Mouse (Mus musculus) right cerebral cortex, adult 2 months (tissue): ENCODE measurements around the gene Nptx1.

Source experiments
- DNase-seq, 2 experiments: peaks; one replicate each; pipeline ENCODE4 v3.0.0; 2021 to 2022; ENCODE audit warnings: low spot score in 2 of 2

Gene Nptx1

GRCm38 (mm10) chr11:119491690-119492087 is 55.9 kb downstream of the Nptx1 start:
- DNase-seq, result no peak

DNA sequence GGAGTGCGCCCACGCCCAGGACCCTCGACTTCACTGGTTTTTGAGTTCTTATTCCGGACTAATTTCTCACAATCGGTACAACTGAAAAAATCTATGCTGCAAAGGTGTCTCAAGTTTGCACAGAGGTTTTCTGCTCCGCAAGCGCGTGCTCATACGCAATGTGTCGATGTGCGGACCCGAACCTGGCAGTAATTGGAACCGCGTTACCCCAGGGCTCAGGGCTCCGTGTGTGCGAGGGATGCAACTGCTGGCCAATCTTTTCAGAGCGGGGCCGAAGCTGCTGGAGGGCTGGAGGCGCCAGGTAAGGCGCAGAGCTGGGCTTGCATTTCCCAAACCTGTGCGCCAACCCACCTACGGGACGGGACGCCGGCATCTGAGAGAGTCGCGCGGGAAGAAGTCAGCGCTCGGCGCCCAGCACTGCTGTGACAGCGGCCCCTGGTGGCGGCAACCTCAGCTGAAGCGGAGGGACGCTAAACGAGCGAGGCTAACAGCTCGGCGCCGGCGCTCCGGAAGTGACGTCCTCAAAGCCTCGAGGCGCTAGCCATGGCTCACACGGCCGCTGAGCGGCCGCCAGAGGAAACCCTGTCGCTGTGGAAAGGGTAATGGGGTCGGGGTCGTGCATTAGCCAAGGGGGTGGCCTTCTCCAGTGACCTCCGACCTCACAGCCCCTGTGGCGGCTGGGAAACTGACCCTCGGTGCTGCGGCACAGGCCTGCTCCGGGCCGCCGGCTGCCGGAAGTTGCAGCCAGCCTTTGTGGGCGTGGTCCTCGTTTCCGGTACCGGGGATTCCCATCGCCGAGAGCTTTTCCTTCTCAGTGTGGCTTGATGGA is 56.5 kb downstream of the Nptx1 start, which contains the start of gene Endov:
Endov (plus strand) TSS at position 487 of the 829 bp plus-strand sequence.
- peak; percentile 99 to 100 for DNase-seq
